Mouse (Mus musculus) lung, postnatal 0 days (tissue): Measurements from ENCODE around the gene Ffar3.

Experiments
- CTCF ChIP-seq: IDR thresholded peaks from 2 replicates; pipeline ENCODE4 v1.5.1; 2016; ENCODE audit warnings: antibody characterized with exemption, mild to moderate bottlenecking
- EP300 ChIP-seq: IDR thresholded peaks from 2 replicates; pipeline ENCODE4 v1.6.1; 2016; ENCODE audit warnings: antibody characterized with exemption, mild to moderate bottlenecking, control low read depth

GRCm38 (mm10) chr7:30887568-30888188 is 31.7 kb upstream of the Ffar3 start:
- TF ChIP-seq CTCF: no peak
- TF ChIP-seq EP300: no peak
